Mouse (Mus musculus) embryo, embryonic 11.5 days (tissue): ENCODE data around the gene Gimap4.
A peak's percentile ranks its signal among the peaks of the same experiment; 100 is the strongest.

Source experiments
- DNase-seq: peaks from one replicate; pipeline ENCODE4 v3.0.0-alpha.2; 2012; ENCODE audit warnings: low read depth, low spot score

Gene Gimap4

GRCm38 (mm10) chr6:48684319-48684718 lies at the start of gene Gimap4:
Gene Gimap4, plus strand, starts transcription at chr6:48684549.
- no peak for DNase-seq

- DNase-seq, result no peak
These were observed 49.2 kb upstream of the Gimap4 start for GRCm38 (mm10) chr6:48635105-48635504.

- no peak for DNase-seq
These were observed 47.8 kb upstream of the Gimap4 start for GRCm38 (mm10) chr6:48636515-48636914.

GRCm38 (mm10) chr6:48637811-48638500 lies 46.4 kb upstream of the Gimap4 start:
- no peak for DNase-seq

GRCm38 (mm10) chr6:48638553-48638952 lies 45.8 kb upstream of the Gimap4 start:
- DNase-seq, result no peak

- no peak for DNase-seq
These were observed 43.0 kb upstream of the Gimap4 start for GRCm38 (mm10) chr6:48641391-48641790.

GRCm38 (mm10) chr6:48642764-48643292 lies 41.5 kb upstream of the Gimap4 start:
- peak; percentile 65 for DNase-seq

- peak; percentile 64 for DNase-seq
These were observed 38.6 kb upstream of the Gimap4 start for GRCm38 (mm10) chr6:48645660-48646308.

GRCm38 (mm10) chr6:48646309-48646690 lies 38.0 kb upstream of the Gimap4 start:
- no peak for DNase-seq

GRCm38 (mm10) chr6:48646995-48647394 lies 37.4 kb upstream of the Gimap4 start, which contains the start of gene Gimap8:
Gene Gimap8, plus strand, starts transcription at chr6:48647234.
- no peak for DNase-seq

GRCm38 (mm10) chr6:48647611-48648010 lies 36.7 kb upstream of the Gimap4 start:
- DNase-seq, result no peak

- DNase-seq, result no peak
These were observed 35.6 kb upstream of the Gimap4 start for GRCm38 (mm10) chr6:48648779-48649178.

- DNase-seq, result no peak
These were observed 34.3 kb upstream of the Gimap4 start for GRCm38 (mm10) chr6:48650041-48650440.

GRCm38 (mm10) chr6:48658721-48659120 lies 25.6 kb upstream of the Gimap4 start:
- no peak for DNase-seq

- no peak for DNase-seq
These were observed 19.6 kb upstream of the Gimap4 start for GRCm38 (mm10) chr6:48664750-48665149.

GRCm38 (mm10) chr6:48665471-48665870 lies 18.9 kb upstream of the Gimap4 start:
- DNase-seq, result no peak

- DNase-seq, result no peak
These were observed 18.2 kb upstream of the Gimap4 start for GRCm38 (mm10) chr6:48666159-48666586.

GRCm38 (mm10) chr6:48668022-48668421 lies 16.3 kb upstream of the Gimap4 start:
- DNase-seq, result no peak

GRCm38 (mm10) chr6:48669446-48669969 lies 14.8 kb upstream of the Gimap4 start:
- DNase-seq, result no peak

GRCm38 (mm10) chr6:48674291-48675058 lies 9.9 kb upstream of the Gimap4 start:
- no peak for DNase-seq

- no peak for DNase-seq
These were observed 8.9 kb upstream of the Gimap4 start for GRCm38 (mm10) chr6:48675400-48675930.
